Mouse (Mus musculus): ENCODE measurements around the gene Olfr1441. TPM values are rescaled to one million over a fixed set of nuclear protein-coding genes. Genes with fewer than 3 reads are reported as not detected.

Gene Olfr1441
- not detected for total RNA-seq (2021)

- DNase-seq: no peak
Measured at GRCm38 (mm10) chr19:12417361-12417760, at the start of gene Olfr1441. Gene Olfr1441 (plus strand): TSS chr19:12417433.

DNA sequence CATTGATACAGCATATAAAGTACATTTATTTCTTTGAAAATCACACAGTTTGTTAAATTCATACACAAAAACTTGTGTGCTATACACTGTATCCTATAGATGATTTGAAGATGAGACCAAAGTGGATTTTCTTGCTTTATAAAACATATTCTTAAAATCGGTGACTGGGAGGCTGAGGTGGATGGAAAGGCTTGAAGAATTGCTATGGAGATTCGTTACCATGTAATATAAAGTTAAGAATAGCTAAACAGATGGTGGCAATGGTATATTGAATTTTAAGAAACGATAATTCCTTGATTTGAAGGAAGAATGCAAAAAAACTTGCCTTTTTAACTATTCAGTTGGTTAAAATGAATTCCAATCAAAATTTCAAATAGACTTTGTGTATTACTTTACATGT is 44.2 kb upstream of the Olfr1441 start:
- DNase-seq: no peak

GRCm38 (mm10) chr19:12374465-12375025 is 42.7 kb upstream of the Olfr1441 start:
- no peak for DNase-seq

DNA sequence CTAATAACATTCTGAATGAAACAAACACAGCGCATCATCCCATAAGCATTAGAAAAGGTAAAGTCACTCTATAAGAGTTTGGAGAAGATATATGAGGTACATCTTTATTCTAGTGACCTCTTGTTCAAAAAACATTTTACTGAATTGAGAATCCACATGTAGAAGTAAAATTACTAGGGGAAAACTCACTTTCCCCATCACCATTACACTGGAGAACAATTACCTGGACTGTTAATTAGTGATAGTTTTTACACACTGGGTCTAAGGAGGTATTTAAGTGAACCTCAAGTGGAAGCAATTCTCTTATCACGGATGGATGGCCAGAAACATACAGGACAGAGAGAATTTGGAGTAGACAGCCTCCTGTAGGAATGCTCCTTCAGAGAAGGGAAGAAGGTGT is 30.3 kb upstream of the Olfr1441 start, which contains the start of gene Olfr1440:
Gene Olfr1440, plus strand, starts transcription at position 301 of the 400 bp plus-strand sequence.
- DNase-seq: no peak

DNA sequence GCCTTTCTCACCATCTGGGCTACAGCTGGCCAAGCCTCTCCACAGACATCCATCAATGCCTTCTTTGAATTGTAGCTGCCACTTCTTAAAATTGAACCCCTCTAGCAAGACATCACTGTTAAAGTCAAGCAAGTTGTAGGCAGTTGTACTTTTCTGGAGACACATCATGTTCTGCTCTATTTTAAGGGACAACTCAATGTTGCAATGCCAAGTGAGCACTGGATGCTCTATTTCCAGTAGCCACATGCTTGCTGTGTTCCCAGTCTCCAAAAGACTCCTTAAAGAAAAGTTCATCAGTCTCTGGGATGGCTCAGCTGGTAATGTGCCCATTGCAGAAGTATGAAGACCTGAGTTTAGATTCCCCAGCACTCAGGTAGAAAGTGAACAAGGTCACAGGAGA is 3.5 kb upstream of the Olfr1441 start:
- no peak for DNase-seq

DNA sequence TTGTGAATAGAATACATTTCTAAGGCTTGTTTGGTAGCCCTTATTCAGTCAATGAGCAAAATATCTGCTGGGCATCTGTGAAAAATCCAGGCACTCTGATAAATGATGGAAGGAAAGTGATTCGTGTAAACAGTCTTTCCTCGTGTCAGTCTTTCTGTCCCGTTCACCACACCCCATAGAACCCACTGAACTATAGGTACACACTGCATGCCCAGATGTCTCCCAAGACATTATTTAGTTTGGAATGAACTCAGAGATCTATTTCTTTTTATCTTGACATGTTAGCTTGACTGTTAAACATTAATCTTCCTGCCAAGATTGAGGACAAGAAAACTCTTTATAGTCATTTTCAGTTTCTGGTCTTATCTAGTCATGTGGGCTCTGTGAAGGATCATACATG is 1.1 kb downstream of the Olfr1441 start:
- DNase-seq: no peak

DNA sequence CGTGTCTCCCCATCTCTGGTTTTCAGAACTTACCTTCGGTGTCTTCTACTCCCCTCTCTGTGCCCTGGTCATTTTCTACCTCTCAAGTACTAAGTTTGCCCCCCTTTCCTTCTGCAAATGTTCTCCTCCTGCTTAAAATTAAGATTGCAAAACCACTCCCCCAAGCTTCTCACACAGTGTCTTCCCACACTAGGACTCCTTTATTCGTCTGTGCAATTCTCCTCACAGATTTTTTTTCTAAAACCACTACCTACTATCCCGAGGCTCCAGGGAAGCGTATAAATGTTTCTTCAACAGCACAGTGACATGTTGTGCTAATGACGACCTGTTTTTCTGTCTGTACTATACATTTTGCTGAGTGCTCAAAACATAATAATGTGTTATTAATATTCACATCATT is 3.3 kb downstream of the Olfr1441 start:
- DNase-seq: no peak

DNA sequence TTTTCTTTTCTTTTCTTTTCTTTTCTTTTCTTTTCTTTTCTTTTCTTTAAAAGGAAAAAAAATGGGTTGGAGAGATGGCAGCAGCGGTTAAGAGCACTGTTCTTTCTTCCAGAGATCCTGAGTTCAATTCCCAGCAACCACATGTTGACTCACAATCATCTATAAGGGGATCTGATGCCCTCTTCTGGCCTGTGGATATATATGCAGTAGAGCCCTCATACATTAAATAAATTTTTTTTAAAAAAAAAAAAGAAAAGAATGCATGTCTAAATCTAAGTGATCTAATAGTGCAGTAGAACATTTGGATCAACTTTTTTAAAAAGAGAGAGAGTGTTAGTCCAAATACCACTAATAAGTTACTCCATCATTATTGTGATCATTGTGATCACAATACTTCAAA is 4.4 kb downstream of the Olfr1441 start:
- DNase-seq: no peak

DNA sequence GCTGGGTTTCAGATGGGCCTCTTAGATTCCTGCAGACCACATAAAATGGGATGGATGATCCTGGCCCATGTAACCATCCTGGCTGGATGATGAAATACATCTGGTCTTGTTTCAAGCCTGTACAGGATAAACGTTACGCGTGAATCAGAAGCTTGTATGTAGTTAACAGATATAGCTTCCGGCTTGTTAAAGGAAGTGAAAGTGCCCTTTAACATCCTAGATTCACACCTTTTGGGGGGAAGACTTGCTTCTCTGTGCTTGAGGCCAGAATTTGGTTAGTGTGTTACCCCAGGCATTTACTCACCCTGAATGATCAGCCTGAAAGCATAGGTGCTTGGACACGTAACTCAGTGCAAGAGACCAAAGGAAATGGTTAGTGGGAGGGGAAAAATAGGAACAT is 9.9 kb downstream of the Olfr1441 start:
- no peak for DNase-seq

GRCm38 (mm10) chr19:12427605-12428004 is 10.4 kb downstream of the Olfr1441 start, which contains the start of gene Pfpl:
Gene Pfpl (plus strand): TSS chr19:12427905.
- DNase-seq: no peak

GRCm38 (mm10) chr19:12433033-12433432 is 15.8 kb downstream of the Olfr1441 start:
- DNase-seq: peak; percentile 44

DNA sequence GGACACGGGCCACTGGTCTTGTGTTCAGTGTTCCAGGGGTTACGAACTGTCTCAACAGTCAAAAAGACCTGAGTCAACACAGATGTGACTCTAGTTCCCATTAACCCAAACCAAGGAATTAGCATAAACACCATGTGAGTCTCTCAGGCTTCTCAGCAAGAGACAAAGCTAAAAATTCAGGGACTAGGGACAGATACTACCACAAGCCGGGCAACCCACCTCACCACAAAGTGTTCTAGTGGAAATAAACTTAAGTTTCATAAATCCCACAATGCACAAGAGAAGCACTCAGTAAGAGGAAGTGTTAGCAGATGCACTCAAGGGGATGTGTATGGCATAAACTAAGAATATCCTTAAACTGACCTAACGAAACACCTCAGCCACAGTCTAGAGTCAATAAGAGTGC is 17.8 kb downstream of the Olfr1441 start:
- DNase-seq: no peak

DNA sequence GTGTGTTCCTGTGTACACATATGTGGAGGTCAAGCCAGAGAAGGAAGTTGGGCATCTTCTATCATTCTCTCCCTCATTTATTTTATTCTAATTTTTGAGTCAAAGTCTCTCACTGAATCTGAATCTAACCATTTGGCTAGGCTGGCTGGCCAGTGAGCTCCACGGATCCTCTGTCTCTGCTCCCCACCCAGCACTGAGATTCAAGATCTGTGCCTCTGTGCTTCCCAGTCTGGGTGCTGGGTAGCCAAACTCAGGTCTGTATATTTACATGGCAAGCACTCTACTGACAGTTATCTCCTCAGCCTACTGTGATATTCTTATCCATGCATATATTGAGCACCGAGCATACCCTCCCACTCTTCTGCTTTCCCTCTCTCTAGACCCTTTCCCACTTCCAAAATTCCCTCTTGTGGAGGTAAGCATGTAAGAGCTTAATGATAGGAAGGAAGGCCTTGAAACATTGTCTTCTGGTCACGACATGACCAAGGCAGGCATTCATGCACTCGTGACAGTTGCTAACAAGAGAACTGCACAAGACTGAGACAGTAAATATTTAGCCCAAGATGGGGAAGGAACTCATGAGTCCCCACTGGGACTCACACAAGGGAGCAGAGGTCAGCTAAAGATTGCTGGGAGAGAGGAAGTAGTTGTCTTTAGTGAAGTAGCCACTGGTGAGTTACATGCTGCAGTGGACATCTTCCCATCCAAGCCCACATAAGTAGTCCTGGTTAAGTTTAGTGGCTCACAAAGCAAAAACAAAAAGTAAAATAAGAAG is 18.7 kb downstream of the Olfr1441 start:
- DNase-seq: no peak

DNA sequence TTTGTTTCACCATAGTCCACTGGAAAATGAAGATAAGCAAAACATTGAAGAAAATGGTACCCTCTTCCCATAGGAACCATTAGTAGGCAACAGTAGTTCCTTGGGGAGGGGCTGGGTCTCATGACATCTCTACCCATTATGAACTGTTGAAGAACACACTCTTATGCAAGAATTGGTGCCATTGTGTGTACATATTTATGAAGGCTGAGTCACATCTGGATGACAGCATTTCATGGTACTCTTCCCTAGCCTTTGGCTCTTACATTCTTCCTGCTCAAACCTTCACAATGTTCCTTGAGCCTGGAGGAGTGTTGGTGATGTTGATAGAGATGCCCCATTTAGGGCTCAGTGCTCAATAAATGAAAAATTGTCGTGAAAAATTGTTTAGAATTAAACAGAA is 22.3 kb downstream of the Olfr1441 start:
- no peak for DNase-seq

GRCm38 (mm10) chr19:12440103-12440725 is 23.0 kb downstream of the Olfr1441 start:
- no peak for DNase-seq

DNA sequence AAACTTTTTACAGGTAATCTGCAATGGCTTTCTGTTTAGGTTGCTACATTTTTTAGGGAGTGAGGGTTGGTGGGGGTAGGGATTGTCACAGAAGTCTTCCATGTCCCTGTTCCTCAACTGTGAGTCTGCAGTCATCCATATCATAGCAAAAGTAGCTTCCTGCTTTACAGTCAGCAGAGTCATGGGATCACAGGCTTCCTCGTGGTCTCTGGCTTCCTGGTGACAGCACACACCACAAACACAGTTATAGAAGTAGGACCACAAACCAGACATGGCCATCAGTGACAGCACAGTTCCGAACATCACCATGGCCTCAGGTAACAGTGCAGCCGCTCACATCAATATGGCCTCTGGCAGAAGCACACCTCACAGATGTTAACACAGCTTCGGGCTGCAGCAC is 25.3 kb downstream of the Olfr1441 start:
- no peak for DNase-seq

- DNase-seq: no peak
Measured at GRCm38 (mm10) chr19:12445014-12445413, 27.8 kb downstream of the Olfr1441 start.

GRCm38 (mm10) chr19:12457401-12458066 is 40.3 kb downstream of the Olfr1441 start:
- no peak for DNase-seq

- DNase-seq: no peak
Measured at GRCm38 (mm10) chr19:12459516-12459915, 42.3 kb downstream of the Olfr1441 start.

DNA sequence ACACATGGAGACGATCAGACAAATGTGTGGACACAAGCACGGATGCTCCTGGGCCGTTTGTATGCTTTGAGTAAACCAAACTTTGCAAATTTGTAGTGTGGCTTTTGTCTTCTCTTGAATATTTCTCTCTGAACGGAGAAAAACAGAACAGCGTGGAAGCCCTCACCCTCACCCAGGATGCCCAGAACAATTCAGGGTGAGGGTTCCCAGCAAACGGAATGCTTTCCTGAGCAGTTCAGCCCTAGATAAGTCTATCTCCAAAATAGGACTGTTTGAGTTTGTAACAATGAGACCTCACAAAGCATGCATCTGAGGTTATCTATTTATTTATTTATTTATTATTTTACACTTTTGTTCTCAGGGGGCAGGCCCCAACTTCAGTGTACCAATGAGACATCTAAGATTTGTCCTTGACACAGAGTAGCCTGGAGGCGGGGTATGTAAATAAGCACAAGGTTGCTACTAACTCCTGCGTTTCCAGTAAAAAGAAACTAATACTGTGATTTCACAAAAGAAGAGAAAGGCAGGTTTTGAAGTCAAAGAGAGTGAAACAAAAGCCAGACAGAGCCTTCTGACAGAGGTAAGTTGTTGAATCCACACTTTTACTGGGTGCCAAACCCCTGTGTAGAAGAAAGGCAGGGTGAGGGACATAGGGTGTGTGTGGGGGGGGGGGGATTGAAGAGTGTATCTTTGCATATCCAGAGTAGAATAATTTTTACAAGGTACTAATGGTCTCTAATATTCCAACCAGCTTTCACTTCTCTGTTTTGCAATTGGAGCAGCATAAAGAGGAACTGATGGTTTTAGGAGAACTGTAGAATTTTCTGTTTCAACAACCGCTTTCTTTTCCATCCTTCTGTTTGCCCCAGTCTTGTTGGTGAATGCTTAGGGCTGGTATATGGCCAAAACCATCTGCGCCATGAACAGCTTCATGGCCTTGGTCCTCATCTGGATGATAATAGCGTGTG is 43.3 kb downstream of the Olfr1441 start, which contains the start of gene Mpeg1:
Gene Mpeg1, plus strand, starts transcription at position 498 of the 968 bp plus-strand sequence.
- no peak for DNase-seq

- DNase-seq: no peak
Measured at GRCm38 (mm10) chr19:12462851-12463721, 45.9 kb downstream of the Olfr1441 start.
